Mouse (Mus musculus) spleen, adult 2 months (tissue): ENCODE measurements around the gene Gm20388.

ENCODE experiments used
- CTCF ChIP-seq: fragments of 200-500 bp; IDR thresholded peaks from 2 replicates; pipeline ENCODE4 v1.5.1; 2011; ENCODE audit warnings: mild to moderate bottlenecking, inconsistent platforms; ENCODE audit not compliant: insufficient read depth, insufficient read length, insufficient replicate concordance; ENCODE audit errors: extremely low read depth
- POLR2A ChIP-seq: fragments of 200-500 bp; IDR thresholded peaks from 2 replicates; pipeline ENCODE4 v1.6.1; 2011; ENCODE audit warnings: low read depth, low read length, inconsistent platforms

GRCm38 (mm10) chr8:120065611-120066010 lies 155.0 kb downstream of the Gm20388 start:
- no peak for TF ChIP-seq POLR2A
- TF ChIP-seq CTCF: no peak
